Mouse (Mus musculus): Measurements from ENCODE around the gene Fam57a. TPM values are rescaled to one million over a fixed set of nuclear protein-coding genes. Genes with fewer than 3 reads are reported as not detected.

Fam57a gene
- polyA plus RNA-seq (2017; shearing (Covaris generic)), result 2.0 TPM

DNA sequence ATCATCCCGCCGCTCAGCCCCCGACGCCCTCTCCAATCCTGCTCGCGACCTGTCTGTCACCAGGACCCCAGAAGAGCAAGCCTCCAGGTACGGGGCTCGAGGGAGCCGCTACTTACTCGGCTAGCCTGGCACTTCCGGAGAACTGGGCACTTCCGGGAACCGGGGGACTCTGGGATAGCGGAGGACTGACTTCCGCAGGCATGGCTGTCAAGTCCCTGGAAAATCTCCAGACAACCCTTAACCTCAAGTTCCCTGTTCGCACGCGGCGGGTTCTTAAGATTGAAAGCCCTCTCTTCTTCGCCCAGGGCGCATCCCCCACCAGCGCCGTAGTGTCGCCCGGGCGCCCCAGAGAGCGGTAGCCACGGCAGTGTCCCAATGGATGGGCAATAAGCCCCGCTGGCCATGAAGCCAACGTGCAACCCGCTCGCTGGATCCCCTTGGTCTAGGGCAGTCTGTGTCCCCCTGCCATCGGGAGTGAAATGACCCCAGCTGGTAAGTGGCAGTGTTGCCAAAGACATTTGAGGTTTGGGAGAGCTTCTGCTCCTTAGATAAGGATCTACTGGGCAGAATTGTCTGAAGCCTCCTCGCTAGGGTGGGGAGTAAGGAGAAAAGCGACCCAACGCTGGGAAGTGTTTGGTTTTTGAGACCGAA is at the start of gene Fam57a, which contains the start of gene Vps53:
Gene Fam57a, plus strand, starts transcription at position 177 of the 651 bp plus-strand sequence.
Gene Vps53, minus strand, starts transcription at position 153 of the 651 bp plus-strand sequence.

GRCm38 (mm10) chr11:76217390-76217800 is 37.9 kb downstream of the Fam57a start, which contains the start of the genes Dbil5 and Gemin4:
Dbil5 (plus strand) TSS chr11:76217608.
Gemin4 (minus strand) TSS chr11:76217664.

GRCm38 (mm10) chr11:76242901-76243810 is 63.7 kb downstream of the Fam57a start, which contains the start of the genes Mrm3 and Glod4:
Mrm3 (plus strand) TSS chr11:76243715.
Glod4 (minus strand) TSS chr11:76243725.

Other genes with a start within 250 kb of the Fam57a start
- gene Rph3al, start 241.2 kb upstream of the Fam57a start, polyA plus RNA-seq (2017; shearing (Covaris generic)), result 6.0 TPM
- gene 1700016K19Rik, start 179.8 kb upstream of the Fam57a start, polyA plus RNA-seq (2017; shearing (Covaris generic)), result not detected
- 59.6 TPM for gene Rflnb, start 151.9 kb upstream of the Fam57a start, polyA plus RNA-seq (2017; shearing (Covaris generic))
- gene Vps53, start within 50 bp of the Fam57a start, polyA plus RNA-seq (2017; shearing (Covaris generic)), result 37.0 TPM
- gene Dbil5, start 37.9 kb downstream of the Fam57a start, polyA plus RNA-seq (2017; shearing (Covaris generic)), result not detected
- gene Gemin4, start 38.0 kb downstream of the Fam57a start, polyA plus RNA-seq (2017; shearing (Covaris generic)), result 6.1 TPM
- 14.5 TPM for gene Mrm3, start 64.0 kb downstream of the Fam57a start, polyA plus RNA-seq (2017; shearing (Covaris generic))
- 40.6 TPM for gene Glod4, start 64.1 kb downstream of the Fam57a start, polyA plus RNA-seq (2017; shearing (Covaris generic))
- 2.8 TPM for gene Nxn, start 219.5 kb downstream of the Fam57a start, polyA plus RNA-seq (2017; shearing (Covaris generic))
- gene Timm22, start 227.3 kb downstream of the Fam57a start, polyA plus RNA-seq (2017; shearing (Covaris generic)), result 21.1 TPM

All from effector memory CD4-positive, alpha-beta T cell, adult 7 months (primary cell).